Mouse (Mus musculus) heart, adult 8-10 months (tissue): ENCODE measurements around the gene Tm9sf3. TPM values are rescaled to one million over a fixed set of nuclear protein-coding genes. Genes with fewer than 3 reads are reported as not detected.

Experiments used
- DNase-seq: peaks from one replicate; pipeline ENCODE4 v3.0.0; 2022; ENCODE audit warnings: low spot score
- total RNA-seq, 4 experiments: library from RNA; stranded (reverse); gene quantifications; 2 replicates each; pipeline ENCODE4 v1.2.4; 2022

The Tm9sf3 gene
- total RNA-seq, 4 experiments from 2014 or later: 65.2 to 73.0 (median 67.7) TPM

GRCm38 (mm10) chr19:41176881-41177280 is 86.9 kb downstream of the Tm9sf3 start:
- no peak for DNase-seq

GRCm38 (mm10) chr19:41165914-41166235 is 97.9 kb downstream of the Tm9sf3 start:
- DNase-seq: no peak

- DNase-seq: no peak
Observed at GRCm38 (mm10) chr19:41165144-41165913, 98.5 kb downstream of the Tm9sf3 start.

- no peak for DNase-seq
Observed at GRCm38 (mm10) chr19:41164447-41165095, 99.2 kb downstream of the Tm9sf3 start.

Other genes starting within 250 kb of the Tm9sf3 start
- not detected for gene Dntt, start 234.7 kb downstream of the Tm9sf3 start, total RNA-seq
- not detected for gene Opalin, start 186.9 kb downstream of the Tm9sf3 start, total RNA-seq
- gene Tll2, start 57.2 kb downstream of the Tm9sf3 start, total RNA-seq: 1 to 10 TPM in 1 of 4 experiments, under 1 TPM in 3; 0.12 to 1.0 (median 0.46) TPM
- gene Pik3ap1, start 121.1 kb upstream of the Tm9sf3 start, total RNA-seq: 1 to 10 TPM; 1.1 to 1.7 (median 1.5) TPM
- gene Lcor, start 218.6 kb upstream of the Tm9sf3 start, total RNA-seq: 10 to 100 TPM in 3 of 4 experiments, 1 to 10 TPM in 1; 9.4 to 12.9 (median 11.5) TPM